Mouse (Mus musculus) hindbrain, embryonic 16.5 days (tissue): ENCODE results near the gene Tfb2m. TPM values are rescaled to one million over a fixed set of nuclear protein-coding genes. Genes with fewer than 3 reads are reported as not detected.
"Not testable (repeated sequence)": the region's sequence is repeated elsewhere in the genome, so short reads cannot be mapped to it uniquely, and the experiment has no call there.

Experiments used
- ATAC-seq: fragments of 200-750 bp; cut with Nextera tagmentation; 2 replicates; pipeline ENCODE4 v1.8.0; 2017; ENCODE audit warnings: moderate TSS enrichment, moderate library complexity
- H3K27ac ChIP-seq: fragments of 300-500 bp; sonication (generic); 2 replicates; pipeline ENCODE4 v1.5.1; 2014; ENCODE audit warnings: low read depth, mild to moderate bottlenecking, control low read depth, low read length, moderate library complexity
- H3K27me3 ChIP-seq: fragments of 300-500 bp; sonication (generic); replicated peaks from 2 replicates; pipeline ENCODE4 v1.6.1; 2014; ENCODE audit warnings: low read length; ENCODE audit not compliant: control insufficient read depth, insufficient read depth
- H3K36me3 ChIP-seq: fragments of 300-500 bp; sonication (generic); 2 replicates; pipeline ENCODE4 v1.6.1; 2014; ENCODE audit warnings: mild to moderate bottlenecking, low read length, moderate library complexity, mixed read lengths; ENCODE audit not compliant: control insufficient read depth, insufficient read depth
- H3K4me1 ChIP-seq: fragments of 300-500 bp; sonication (generic); 2 replicates; pipeline ENCODE4 v1.6.1; 2014; ENCODE audit warnings: low read depth, low read length; ENCODE audit not compliant: control insufficient read depth, insufficient read depth
- H3K4me2 ChIP-seq: fragments of 300-500 bp; sonication (generic); 2 replicates; pipeline ENCODE4 v1.6.1; 2014; ENCODE audit warnings: mild to moderate bottlenecking, low read length, control low read depth, moderate library complexity
- H3K4me3 ChIP-seq: fragments of 300-500 bp; sonication (generic); 2 replicates; pipeline ENCODE4 v1.5.1; 2014; ENCODE audit warnings: mild to moderate bottlenecking, low read length, control low read depth, moderate library complexity
- H3K9ac ChIP-seq: fragments of 300-500 bp; sonication (generic); 2 replicates; pipeline ENCODE4 v1.6.1; 2014; ENCODE audit warnings: low read depth, mild to moderate bottlenecking, control low read depth, low read length, moderate library complexity
- H3K9me3 ChIP-seq: fragments of 300-500 bp; sonication (generic); 2 replicates; pipeline ENCODE4 v1.6.1; 2014; ENCODE audit warnings: mild to moderate bottlenecking, low read length, moderate library complexity; ENCODE audit not compliant: control insufficient read depth
- WGBS: fragments of 180-500 bp; shearing (Covaris S2); extraction: QIAGEN DNeasy Blood & Tissue Kit; methylation state at CpG from one replicate; pipeline ENCODE4 v1.1.7; 2014; 5-methylcytosine and 5-hydroxymethylcytosine counted together
- polyA plus RNA-seq: library from polyadenylated mRNA; unstranded; fragments of >200 nt; fragmentation: Nextera tagmentation; extraction: Ambion mirVana; gene quantifications from 2 replicates; pipeline ENCODE4 v1.2.1, GENCODE M21; 2015

Tfb2m gene
- 28.2 and 31.5 TPM in 2 replicates for polyA plus RNA-seq

- Histone ChIP-seq H3K4me1 (peaks cover 26% of the 10 kb centered on the region), H3K4me3 (peak within 1 kb of the TSS; percentile 88), H3K9ac (peak within 1 kb of the TSS; percentile 91), H3K4me2 (peak within 1 kb of the TSS; percentile 84), H3K27ac (peak within 1 kb of the TSS; percentile 97)
- under 1% methylated on average over 69 of the region's 69 CpGs for WGBS
- not testable (repeated sequence) for H3K27me3 ChIP-seq, H3K9me3 ChIP-seq, H3K36me3 ChIP-seq
- peak; percentile 100 for ATAC-seq
These were observed at the start of gene Tfb2m, which contains the start of gene Cnst for GRCm38 (mm10) chr1:179545768-179546550. Gene Tfb2m, minus strand, starts transcription at chr1:179546267. Gene Cnst, plus strand, starts transcription at chr1:179546370.

GRCm38 (mm10) chr1:179592972-179593371, 46.9 kb upstream of the Tfb2m start:
- WGBS: 72% methylated on average over 7 of the region's 7 CpGs
- Histone ChIP-seq H3K4me2 (no peak overlapping the region), H3K4me1 (peaks cover 4% of the 10 kb centered on the region), H3K4me3 (no peak overlapping the region), H3K9ac (no peak overlapping the region), H3K9me3 (no peaks in the 10 kb centered on the region), H3K36me3 (peaks cover 5% of the 10 kb centered on the region; the same call in 1 of the 2 replicates), H3K27me3 (no peaks in the 10 kb centered on the region), H3K27ac (no peak overlapping the region)
- ATAC-seq: no peak

- H3K36me3 ChIP-seq: peaks cover 5% of the 10 kb centered on the region; the same call in 1 of the 2 replicates
- peaks cover 9% of the 10 kb centered on the region for H3K4me1 ChIP-seq
- no peak overlapping the region for H3K27ac ChIP-seq
- WGBS: 86% methylated on average over 2 of the region's 2 CpGs
- no peak overlapping the region for H3K4me3 ChIP-seq
- H3K9me3 ChIP-seq: no peaks in the 10 kb centered on the region
- H3K4me2 ChIP-seq: no peak overlapping the region
- no peak for ATAC-seq
- no peak overlapping the region for H3K9ac ChIP-seq
- no peaks in the 10 kb centered on the region for H3K27me3 ChIP-seq
These were observed 46.1 kb upstream of the Tfb2m start for GRCm38 (mm10) chr1:179592143-179592542.

GRCm38 (mm10) chr1:179591639-179592038, 45.6 kb upstream of the Tfb2m start:
- 67% methylated on average over 12 of the region's 12 CpGs for WGBS
- ATAC-seq: peak; percentile 76; the same call in 1 of the 2 replicates
- no peak overlapping the region; the same call in 1 of the 2 replicates for H3K4me2 ChIP-seq

GRCm38 (mm10) chr1:179588230-179588629, 42.2 kb upstream of the Tfb2m start:
- Histone ChIP-seq H3K27ac (peak overlapping the region; percentile 4; the same call in 1 of the 2 replicates), H3K4me2 (no peak overlapping the region), H3K9me3 (no peaks in the 10 kb centered on the region), H3K9ac (no peak overlapping the region), H3K4me3 (no peak overlapping the region), H3K27me3 (no peaks in the 10 kb centered on the region), H3K36me3 (peaks cover 4% of the 10 kb centered on the region; the same call in 1 of the 2 replicates), H3K4me1 (peaks cover 9% of the 10 kb centered on the region)
- no peak for ATAC-seq
- WGBS: 38% methylated on average over 4 of the region's 4 CpGs

More at GRCm38 (mm10) chr1:179591639-179592038, 45.6 kb upstream of the Tfb2m start:
- H3K9ac ChIP-seq: no peak overlapping the region
- peaks cover 5% of the 10 kb centered on the region; the same call in 1 of the 2 replicates for H3K36me3 ChIP-seq
- no peak overlapping the region for H3K4me3 ChIP-seq
- peaks cover 9% of the 10 kb centered on the region for H3K4me1 ChIP-seq
- H3K27ac ChIP-seq: no peak overlapping the region
- H3K9me3 ChIP-seq: no peaks in the 10 kb centered on the region
- H3K27me3 ChIP-seq: no peaks in the 10 kb centered on the region

- WGBS: 56% methylated on average over 3 of the region's 3 CpGs
- Histone ChIP-seq H3K27ac (no peak overlapping the region), H3K4me1 (peaks cover 9% of the 10 kb centered on the region), H3K9me3 (no peaks in the 10 kb centered on the region), H3K9ac (no peak overlapping the region), H3K4me2 (no peak overlapping the region), H3K27me3 (no peaks in the 10 kb centered on the region), H3K36me3 (no peaks in the 10 kb centered on the region), H3K4me3 (no peak overlapping the region)
- ATAC-seq: no peak
These were observed 40.5 kb upstream of the Tfb2m start for GRCm38 (mm10) chr1:179586430-179587095.

- no peak overlapping the region for H3K4me2 ChIP-seq
- peaks cover 9% of the 10 kb centered on the region for H3K4me1 ChIP-seq
- H3K9ac ChIP-seq: no peak overlapping the region
- no peaks in the 10 kb centered on the region for H3K36me3 ChIP-seq
- WGBS: 60% methylated on average over 9 of the region's 9 CpGs
- no peak for ATAC-seq
- H3K9me3 ChIP-seq: no peaks in the 10 kb centered on the region
- H3K27me3 ChIP-seq: no peaks in the 10 kb centered on the region
- no peak overlapping the region for H3K27ac ChIP-seq
- H3K4me3 ChIP-seq: no peak overlapping the region
These were observed 39.6 kb upstream of the Tfb2m start for GRCm38 (mm10) chr1:179585646-179586045.

- no peak overlapping the region for H3K4me2 ChIP-seq
- WGBS: 93% methylated on average over 4 of the region's 4 CpGs
- ATAC-seq: no peak
- no peaks in the 10 kb centered on the region for H3K27me3 ChIP-seq
- H3K9me3 ChIP-seq: no peaks in the 10 kb centered on the region
- H3K4me1 ChIP-seq: peaks cover 9% of the 10 kb centered on the region
- no peak overlapping the region for H3K27ac ChIP-seq
- no peak overlapping the region for H3K9ac ChIP-seq
- 0 out of 2 replicates have a peak, but pooled peaks cover 3% of the 10 kb centered on the region for H3K36me3 ChIP-seq
- no peak overlapping the region for H3K4me3 ChIP-seq
These were observed 38.2 kb upstream of the Tfb2m start for GRCm38 (mm10) chr1:179584220-179584619.

- Histone ChIP-seq H3K4me1 (peaks cover 6% of the 10 kb centered on the region), H3K4me2 (no peak overlapping the region), H3K9me3 (no peaks in the 10 kb centered on the region), H3K9ac (no peak overlapping the region), H3K27me3 (no peaks in the 10 kb centered on the region), H3K27ac (no peak overlapping the region), H3K36me3 (0 out of 2 replicates have a peak, but pooled peaks cover 3% of the 10 kb centered on the region), H3K4me3 (no peak overlapping the region)
- no peak for ATAC-seq
- WGBS: 89% methylated on average over 3 of the region's 3 CpGs
These were observed 37.0 kb upstream of the Tfb2m start for GRCm38 (mm10) chr1:179583090-179583489.
